Mouse (Mus musculus) liver, postnatal 0 days (tissue): ENCODE measurements around the gene Adprh.

Experiments used
- CTCF ChIP-seq: sonication (generic); IDR thresholded peaks from 2 replicates; pipeline ENCODE4 v1.5.1; 2016; ENCODE audit warnings: antibody characterized with exemption, low read depth
- EP300 ChIP-seq: IDR thresholded peaks from 2 replicates; pipeline ENCODE4 v1.6.1; 2016; ENCODE audit warnings: antibody characterized with exemption, low read depth, mild to moderate bottlenecking

- TF ChIP-seq CTCF (no peak), EP300 (no peak)
These were observed 19.0 kb downstream of the Adprh start for GRCm38 (mm10) chr16:38433514-38433913.
